Mouse (Mus musculus): ENCODE measurements around the gene Npnt.

The Npnt gene

GRCm38 (mm10) chr3:132855458-132856212 is 94.5 kb downstream of the Npnt start:
- DNase-seq: peak; percentile 48 to 73

GRCm38 (mm10) chr3:132854271-132854670 is 95.8 kb downstream of the Npnt start:
- no peak for DNase-seq

GRCm38 (mm10) chr3:132851841-132852728 is 98.0 kb downstream of the Npnt start:
- DNase-seq: no peak

GRCm38 (mm10) chr3:132851417-132851816 is 98.7 kb downstream of the Npnt start:
- DNase-seq: no peak

- no peak for DNase-seq
Observed at GRCm38 (mm10) chr3:132850431-132850830, 99.7 kb downstream of the Npnt start.

DNA sequence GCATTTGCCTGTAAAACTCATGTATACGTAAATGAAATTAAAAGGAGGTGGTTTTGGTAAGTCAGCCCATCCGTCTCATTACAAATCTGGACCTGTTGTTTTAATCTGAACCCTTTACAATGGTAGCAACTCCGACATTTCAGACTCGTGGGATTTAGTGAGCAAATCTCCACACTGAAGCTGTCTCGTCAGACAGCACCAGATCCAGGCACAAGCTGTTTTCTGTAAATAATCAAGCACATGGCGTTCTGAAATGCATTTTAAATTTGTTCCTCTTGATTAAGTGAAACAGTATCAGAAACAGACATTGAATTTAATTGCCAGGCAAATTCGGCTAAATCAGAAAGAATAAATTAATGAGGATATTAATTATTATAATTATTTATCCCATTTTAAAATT is 100.4 kb downstream of the Npnt start:
- no peak for DNase-seq

DNA sequence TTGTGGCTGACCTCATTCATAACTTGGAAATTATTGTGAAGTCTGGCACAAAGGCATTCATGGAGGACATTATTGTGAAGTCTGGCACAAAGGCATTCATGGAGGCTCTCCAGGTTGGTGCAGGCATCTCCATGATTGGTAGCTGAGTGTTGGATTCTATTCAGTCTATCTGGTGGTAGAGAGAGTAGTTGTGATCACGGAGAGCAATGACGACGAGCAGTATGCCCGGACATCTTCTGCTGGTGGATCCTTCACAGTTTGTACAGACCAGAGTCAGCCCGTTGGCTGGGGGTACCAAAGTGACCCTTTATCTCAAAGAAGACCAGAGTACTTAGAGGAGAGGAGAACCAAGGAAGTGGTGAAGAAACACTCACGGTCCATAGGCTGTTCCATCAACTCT is 107.4 kb downstream of the Npnt start:
- DNase-seq: no peak

- peak; percentile 57 to 73 for DNase-seq
Observed at GRCm38 (mm10) chr3:132839516-132839915, 110.6 kb downstream of the Npnt start.

DNA sequence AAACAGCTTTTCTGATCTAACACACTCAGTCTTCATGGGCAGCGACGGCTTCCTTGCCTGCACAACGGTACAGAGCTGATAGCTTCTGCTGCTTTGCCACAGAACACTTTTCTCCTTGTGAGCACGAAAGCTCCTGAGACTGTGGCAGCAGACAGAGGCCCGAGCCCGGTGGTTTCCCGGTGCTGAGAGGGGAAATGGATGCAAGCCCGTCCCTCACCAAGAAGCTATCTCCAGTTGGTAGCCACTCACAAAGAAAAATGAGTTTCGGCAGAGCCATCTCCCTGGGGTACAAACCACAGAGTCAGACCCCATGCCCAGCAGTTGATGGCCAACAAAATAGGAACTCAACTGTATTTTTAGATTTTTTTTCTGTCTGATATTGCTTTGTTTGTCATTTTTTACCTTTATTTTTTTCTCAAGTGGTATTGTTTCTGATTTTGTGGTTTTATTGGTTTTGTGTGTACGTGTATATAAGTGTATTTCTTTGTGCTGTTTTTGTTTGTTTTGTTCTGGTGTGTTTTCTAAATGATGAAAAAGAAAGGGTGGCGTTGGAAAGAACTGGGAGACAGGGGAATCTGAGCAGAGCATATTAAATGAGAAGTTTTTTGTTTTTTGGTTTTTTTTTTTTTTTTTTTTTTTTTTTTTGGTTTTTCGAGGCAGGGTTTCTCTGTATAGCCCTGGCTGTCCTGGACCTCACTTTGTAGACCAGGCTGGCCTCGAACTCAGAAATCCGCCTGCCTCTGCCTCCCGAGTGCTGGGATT is 111.3 kb downstream of the Npnt start:
- no peak for DNase-seq

- no peak for DNase-seq
Observed at GRCm38 (mm10) chr3:132837134-132837533, 113.0 kb downstream of the Npnt start.

- no peak for DNase-seq
Observed at GRCm38 (mm10) chr3:132835118-132835794, 114.8 kb downstream of the Npnt start.
